Mouse (Mus musculus) forebrain, embryonic 10.5 days (tissue): Measurements from ENCODE around the gene Dbndd2. TPM values are rescaled to one million over a fixed set of nuclear protein-coding genes. Genes with fewer than 3 reads are reported as not detected.
A peak's percentile ranks its signal among the peaks of the same experiment; 100 is the strongest.

ENCODE experiments used
- DNase-seq: peaks from one replicate; pipeline ENCODE4 v3.0.0-alpha.2; 2017; ENCODE audit warnings: low spot score; ENCODE audit errors: extremely low spot score
- H3K27ac ChIP-seq: fragments of 300-500 bp; sonication (generic); 2 replicates; pipeline ENCODE4 v1.5.1; 2016; ENCODE audit warnings: mild to moderate bottlenecking
- H3K27me3 ChIP-seq: fragments of 300-500 bp; sonication (generic); 2 replicates; pipeline ENCODE4 v1.6.1; 2016; ENCODE audit warnings: mild to moderate bottlenecking; ENCODE audit not compliant: poor library complexity, severe bottlenecking
- H3K36me3 ChIP-seq: fragments of 300-500 bp; sonication (generic); replicated peaks from 2 replicates; pipeline ENCODE4 v1.6.1; 2016; ENCODE audit warnings: mild to moderate bottlenecking, moderate library complexity
- H3K4me1 ChIP-seq: fragments of 300-500 bp; sonication (generic); 2 replicates; pipeline ENCODE4 v1.6.1; 2016
- H3K4me3 ChIP-seq: fragments of 300-500 bp; sonication (generic); 2 replicates; pipeline ENCODE4 v1.5.1; 2016; ENCODE audit warnings: mild to moderate bottlenecking, moderate library complexity
- H3K9me3 ChIP-seq: fragments of 300-500 bp; sonication (generic); 2 replicates; pipeline ENCODE4 v1.6.1; 2016; ENCODE audit warnings: mild to moderate bottlenecking, moderate library complexity
- WGBS: fragments of 180-500 bp; shearing (Covaris S2); methylation state at CpG from one replicate; pipeline ENCODE4 v1.1.7; 2016; 5-methylcytosine and 5-hydroxymethylcytosine counted together
- polyA plus RNA-seq: library from polyadenylated mRNA; unstranded; fragments of >200 nt; fragmentation: Nextera tagmentation; extraction: Ambion mirVana; gene quantifications from 2 replicates; pipeline ENCODE4 v1.2.1, GENCODE M21; 2016

The Dbndd2 gene
- 3.1 and 4.8 TPM in 2 replicates for polyA plus RNA-seq

- peaks cover 22% of the 10 kb centered on the region for H3K4me1 ChIP-seq
- H3K36me3 ChIP-seq, result peaks cover 7% of the 10 kb centered on the region
- WGBS, result 2% methylated on average over 26 of the region's 26 CpGs
- no peaks in the 10 kb centered on the region for H3K9me3 ChIP-seq
- H3K27me3 ChIP-seq, result peaks cover 61% of the 10 kb centered on the region
- peak within 1 kb of the TSS; percentile 84 for H3K27ac ChIP-seq
- peak within 1 kb of the TSS; percentile 90 for H3K4me3 ChIP-seq
- peak; percentile 27 for DNase-seq
Observed at GRCm38 (mm10) chr2:164485681-164486257, at the start of gene Dbndd2. Gene Dbndd2 (plus strand): TSS chr2:164486106.

- Histone ChIP-seq H3K27ac (peak overlapping the region; percentile 59), H3K9me3 (no peaks in the 10 kb centered on the region), H3K27me3 (peaks cover 21% of the 10 kb centered on the region), H3K36me3 (no peaks in the 10 kb centered on the region; the same call in 1 of the 2 replicates), H3K4me3 (no peak overlapping the region), H3K4me1 (peaks cover 77% of the 10 kb centered on the region)
- WGBS, result 18% methylated on average over 8 of the region's 8 CpGs
- DNase-seq, result no peak
Observed at GRCm38 (mm10) chr2:164436215-164436913, 49.5 kb upstream of the Dbndd2 start.

GRCm38 (mm10) chr2:164436961-164437360, 48.9 kb upstream of the Dbndd2 start:
- Histone ChIP-seq H3K27me3 (peaks cover 21% of the 10 kb centered on the region), H3K4me3 (no peak overlapping the region)

GRCm38 (mm10) chr2:164437710-164438109, 48.2 kb upstream of the Dbndd2 start:
- Histone ChIP-seq H3K4me1 (peaks cover 77% of the 10 kb centered on the region), H3K9me3 (no peaks in the 10 kb centered on the region), H3K4me3 (no peak overlapping the region), H3K36me3 (no peaks in the 10 kb centered on the region; the same call in 1 of the 2 replicates), H3K27me3 (peaks cover 27% of the 10 kb centered on the region), H3K27ac (no peak overlapping the region)
- DNase-seq, result no peak
- WGBS, result 84% methylated on average over 6 of the region's 6 CpGs

More at GRCm38 (mm10) chr2:164436961-164437360, 48.9 kb upstream of the Dbndd2 start:
- Histone ChIP-seq H3K4me1 (peaks cover 77% of the 10 kb centered on the region), H3K27ac (peak overlapping the region; percentile 59), H3K36me3 (no peaks in the 10 kb centered on the region; the same call in 1 of the 2 replicates), H3K9me3 (no peaks in the 10 kb centered on the region)
- DNase-seq, result no peak
- WGBS, result 54% methylated on average over 3 of the region's 3 CpGs

- Histone ChIP-seq H3K27me3 (peaks cover 32% of the 10 kb centered on the region), H3K4me3 (no peak overlapping the region), H3K27ac (no peak overlapping the region), H3K4me1 (peaks cover 77% of the 10 kb centered on the region), H3K9me3 (no peaks in the 10 kb centered on the region), H3K36me3 (no peaks in the 10 kb centered on the region; the same call in 1 of the 2 replicates)
- 75% methylated on average over 8 of the region's 8 CpGs for WGBS
- no peak for DNase-seq
Observed at GRCm38 (mm10) chr2:164438257-164438656, 47.6 kb upstream of the Dbndd2 start.

- Histone ChIP-seq H3K27me3 (peaks cover 38% of the 10 kb centered on the region), H3K36me3 (no peaks in the 10 kb centered on the region; the same call in 1 of the 2 replicates), H3K27ac (no peak overlapping the region), H3K4me3 (no peak overlapping the region), H3K4me1 (peaks cover 82% of the 10 kb centered on the region), H3K9me3 (no peaks in the 10 kb centered on the region)
- DNase-seq, result no peak
- WGBS, result 65% methylated on average over 3 of the region's 3 CpGs
Observed at GRCm38 (mm10) chr2:164439001-164439421, 46.9 kb upstream of the Dbndd2 start.

GRCm38 (mm10) chr2:164440314-164440713, 45.6 kb upstream of the Dbndd2 start:
- 82% methylated on average over 5 of the region's 5 CpGs for WGBS
- no peak overlapping the region for H3K27ac ChIP-seq
- no peak overlapping the region for H3K4me3 ChIP-seq
- H3K4me1 ChIP-seq, result peaks cover 73% of the 10 kb centered on the region
- no peak for DNase-seq
- peaks cover 45% of the 10 kb centered on the region for H3K27me3 ChIP-seq
- no peaks in the 10 kb centered on the region for H3K9me3 ChIP-seq
- H3K36me3 ChIP-seq, result no peaks in the 10 kb centered on the region; the same call in 1 of the 2 replicates

GRCm38 (mm10) chr2:164441155-164441554, 44.8 kb upstream of the Dbndd2 start:
- Histone ChIP-seq H3K4me3 (peak overlapping the region; percentile 21; the same call in 1 of the 2 replicates), H3K4me1 (peaks cover 65% of the 10 kb centered on the region), H3K36me3 (no peaks in the 10 kb centered on the region; the same call in 1 of the 2 replicates), H3K9me3 (no peaks in the 10 kb centered on the region), H3K27ac (no peak overlapping the region), H3K27me3 (peaks cover 45% of the 10 kb centered on the region)
- no peak for DNase-seq
- WGBS, result 32% methylated on average over 8 of the region's 8 CpGs

- no peak for DNase-seq
- H3K27me3 ChIP-seq, result peaks cover 45% of the 10 kb centered on the region
- no peaks in the 10 kb centered on the region for H3K9me3 ChIP-seq
- no peaks in the 10 kb centered on the region; the same call in 1 of the 2 replicates for H3K36me3 ChIP-seq
- WGBS, result 36% methylated on average over 7 of the region's 7 CpGs
- no peak overlapping the region for H3K27ac ChIP-seq
- peaks cover 59% of the 10 kb centered on the region for H3K4me1 ChIP-seq
- peak overlapping the region; percentile 76 for H3K4me3 ChIP-seq
Observed at GRCm38 (mm10) chr2:164441731-164442130, 44.2 kb upstream of the Dbndd2 start.

GRCm38 (mm10) chr2:164442315-164443050, 43.4 kb upstream of the Dbndd2 start:
- Histone ChIP-seq H3K4me3 (peak overlapping the region; percentile 76), H3K9me3 (no peaks in the 10 kb centered on the region), H3K27ac (peak overlapping the region; percentile 88), H3K4me1 (peaks cover 52% of the 10 kb centered on the region), H3K27me3 (peaks cover 45% of the 10 kb centered on the region), H3K36me3 (no peaks in the 10 kb centered on the region; the same call in 1 of the 2 replicates)
- 2% methylated on average over 29 of the region's 29 CpGs for WGBS
- DNase-seq, result peak; percentile 45

GRCm38 (mm10) chr2:164443051-164443437, 42.9 kb upstream of the Dbndd2 start:
- WGBS, result under 1% methylated on average over 26 of the region's 26 CpGs
- peak overlapping the region; percentile 76 for H3K4me3 ChIP-seq
- H3K9me3 ChIP-seq, result no peaks in the 10 kb centered on the region
- H3K36me3 ChIP-seq, result no peaks in the 10 kb centered on the region; the same call in 1 of the 2 replicates
- peak overlapping the region; percentile 88 for H3K27ac ChIP-seq
- peaks cover 47% of the 10 kb centered on the region for H3K4me1 ChIP-seq
- H3K27me3 ChIP-seq, result peaks cover 45% of the 10 kb centered on the region
- DNase-seq, result peak; percentile 78

- WGBS, result 7% methylated on average over 18 of the region's 18 CpGs
- H3K36me3 ChIP-seq, result no peaks in the 10 kb centered on the region; the same call in 1 of the 2 replicates
- H3K9me3 ChIP-seq, result no peaks in the 10 kb centered on the region
- DNase-seq, result no peak
- peaks cover 43% of the 10 kb centered on the region for H3K4me1 ChIP-seq
- peaks cover 45% of the 10 kb centered on the region for H3K27me3 ChIP-seq
- H3K27ac ChIP-seq, result peak within 1 kb of the TSS; percentile 88
- peak within 1 kb of the TSS; percentile 76 for H3K4me3 ChIP-seq
Observed at GRCm38 (mm10) chr2:164443460-164444000, 42.4 kb upstream of the Dbndd2 start, which contains the start of gene Sdc4. Gene Sdc4 (minus strand): TSS chr2:164443887.
